Mouse (Mus musculus) gastrocnemius, adult 2 months (tissue): ENCODE measurements at regions not wholly inside any gene's neighbourhood (a gene's known extent, or its start where the extent isn't known, plus 50 kb on each side); places are given as distances from the start of the nearest gene placed in this dataset.

Experiments
- DNase-seq: peaks from one replicate; pipeline ENCODE4 v3.0.0; 2022
- H3K27ac ChIP-seq: fragments of 200-600 bp; 2 replicates; pipeline ENCODE4 v1.8.1; 2022; ENCODE audit warnings: mild to moderate bottlenecking
- H3K4me3 ChIP-seq: fragments of 200-600 bp; 2 replicates; pipeline ENCODE4 v1.8.1; 2022; ENCODE audit warnings: mild to moderate bottlenecking, moderate library complexity
- CTCF ChIP-seq: fragments of 200-600 bp; IDR thresholded peaks from 2 replicates; pipeline ENCODE4 v1.8.1; 2022; ENCODE audit warnings: antibody characterized with exemption, mild to moderate bottlenecking, moderate library complexity
- intact Hi-C: fragments of 180-260 bp; cut with DNase I; formaldehyde crosslinking; loops from one replicate; pipeline ENCODE4 v1.15.1; 2025

DNA sequence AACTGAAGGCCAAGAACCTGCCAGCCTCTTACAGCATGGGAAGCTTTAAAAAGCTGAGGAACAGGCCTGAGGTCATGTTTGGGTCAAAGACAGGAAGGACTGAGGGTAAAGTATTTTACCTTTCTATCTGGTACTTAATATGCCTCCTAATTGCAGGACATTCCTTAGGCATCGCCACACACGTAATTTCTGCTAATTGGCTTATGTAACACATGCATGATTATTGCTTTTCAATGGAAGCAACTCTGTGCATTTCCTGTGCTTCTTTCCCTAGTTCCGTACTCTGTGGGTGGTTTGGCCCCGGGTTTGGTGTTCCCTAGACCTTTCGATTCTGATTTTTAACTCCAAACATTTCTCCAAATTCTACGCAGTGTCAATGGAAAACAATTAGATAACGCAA lies 249.2 kb downstream of the Enc1 start:
- DNase-seq = no peak
- TF ChIP-seq CTCF = no peak
- intact Hi-C loops = no loop called here
- Histone ChIP-seq H3K4me3 (no peak overlapping the region), H3K27ac (peak overlapping the region; percentile 24; the same call in 1 of the 2 replicates)

DNA sequence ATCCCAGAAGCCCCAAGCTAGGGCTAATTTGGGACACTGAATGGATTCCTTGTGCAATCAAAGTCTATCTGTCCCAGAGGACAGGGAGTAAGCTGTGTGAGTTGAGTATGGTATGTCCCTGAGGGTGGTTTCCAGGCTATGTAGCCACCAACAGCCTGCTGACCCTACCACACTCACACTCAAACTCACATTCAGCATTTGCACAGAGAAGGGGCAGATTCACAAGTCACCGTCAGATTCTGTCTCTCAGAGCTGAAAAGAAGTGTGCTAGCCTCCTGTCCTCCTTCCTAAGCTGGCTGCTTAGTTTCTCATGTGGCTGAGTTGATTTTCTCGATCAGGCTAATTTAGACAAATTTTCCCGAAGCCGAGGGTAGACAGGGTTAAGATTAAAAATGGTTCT lies 248.8 kb downstream of the Enc1 start:
- no peak for DNase-seq
- H3K4me3 ChIP-seq = no peak overlapping the region
- TF ChIP-seq CTCF = no peak

DNA sequence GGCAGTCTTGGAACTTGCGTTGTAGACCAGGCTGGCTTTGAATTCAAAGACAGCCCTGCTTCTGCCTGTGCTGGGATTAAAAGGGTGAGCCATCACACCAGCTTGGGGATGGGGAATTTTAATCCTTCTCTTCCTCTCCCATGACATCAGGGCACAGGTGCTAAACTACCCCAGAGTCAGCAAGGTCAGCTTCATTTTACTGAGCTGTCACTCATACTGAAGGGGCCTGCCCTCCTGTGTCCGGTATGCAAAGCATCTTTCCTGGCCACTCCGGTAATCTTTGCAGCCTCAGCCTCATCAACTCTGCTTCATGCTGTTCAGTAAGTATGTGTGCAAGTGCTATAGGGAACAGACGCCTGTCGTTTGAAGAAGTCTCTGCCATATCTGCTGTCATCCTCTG lies 248.1 kb downstream of the Enc1 start:
- no peak overlapping the region for H3K4me3 ChIP-seq
- H3K27ac ChIP-seq = no peak overlapping the region
- intact Hi-C loops = no loop called here
- no peak for TF ChIP-seq CTCF
- no peak for DNase-seq

More for the DNA sequence above, 248.8 kb downstream of the Enc1 start:
- intact Hi-C loops = no loop called here
- 0 out of 2 replicates have a peak overlapping the region, but pooled peaks have one; percentile 24 for H3K27ac ChIP-seq

- no peak for DNase-seq
- no peak overlapping the region for H3K27ac ChIP-seq
- intact Hi-C loops = no loop called here
- no peak overlapping the region for H3K4me3 ChIP-seq
- TF ChIP-seq CTCF = no peak
Observed at GRCm38 (mm10) chr13:97488518-97488917, 247.6 kb downstream of the Enc1 start.

GRCm38 (mm10) chr13:97487746-97488473 lies 247.0 kb downstream of the Enc1 start:
- H3K4me3 ChIP-seq = no peak overlapping the region
- intact Hi-C loops = no loop called here
- H3K27ac ChIP-seq = no peak overlapping the region
- DNase-seq = no peak
- TF ChIP-seq CTCF = no peak

DNA sequence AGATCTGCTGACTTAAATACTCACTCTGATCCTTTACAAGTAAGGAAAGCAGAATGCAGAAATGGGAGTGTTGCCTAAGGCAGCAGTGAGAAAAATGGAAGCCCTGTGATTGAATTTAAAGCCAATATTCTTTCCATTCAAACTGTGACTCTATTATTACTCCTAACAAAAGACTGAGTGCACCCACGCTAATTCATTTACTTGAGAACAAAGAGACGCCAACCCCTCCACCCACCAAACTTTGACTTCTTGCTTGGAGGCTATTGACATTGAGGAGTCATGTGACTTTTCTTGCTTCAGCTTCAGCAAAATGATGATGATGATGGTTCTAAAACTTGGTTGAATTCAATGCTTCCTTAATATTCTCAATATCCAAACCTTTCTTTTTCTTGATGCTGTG lies 245.6 kb downstream of the Enc1 start:
- Histone ChIP-seq H3K4me3 (no peak overlapping the region), H3K27ac (no peak overlapping the region)
- DNase-seq = no peak
- intact Hi-C loops = no loop called here
- TF ChIP-seq CTCF = no peak

- TF ChIP-seq CTCF = no peak
- intact Hi-C loops = no loop called here
- no peak overlapping the region for H3K27ac ChIP-seq
- H3K4me3 ChIP-seq = no peak overlapping the region
- no peak for DNase-seq
Observed at GRCm38 (mm10) chr13:97485886-97486285, 245.0 kb downstream of the Enc1 start.

- Histone ChIP-seq H3K4me3 (no peak overlapping the region), H3K27ac (no peak overlapping the region)
- TF ChIP-seq CTCF = no peak
- intact Hi-C loops = no loop called here
- DNase-seq = peak; percentile 45
Observed at GRCm38 (mm10) chr13:97484808-97485545, 244.1 kb downstream of the Enc1 start.

DNA sequence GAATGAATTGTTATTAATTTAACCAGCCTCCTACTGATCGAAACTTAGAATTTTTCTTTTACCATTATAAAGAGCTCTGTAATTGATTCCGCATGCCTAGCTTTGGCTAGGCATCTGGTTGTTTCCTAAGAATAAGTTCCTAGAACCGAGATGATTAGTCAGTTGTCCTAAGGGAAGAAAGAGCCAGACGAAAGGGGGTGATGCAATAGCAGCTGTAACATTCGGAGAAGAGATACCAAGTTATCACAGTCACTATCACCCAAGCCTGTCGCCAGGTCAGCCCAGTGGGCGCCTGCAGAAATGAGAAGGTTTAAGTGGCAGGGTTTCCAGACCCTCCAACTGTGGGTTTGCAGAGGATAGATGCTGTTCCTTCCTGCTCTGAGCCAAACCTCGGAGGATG lies 242.8 kb downstream of the Enc1 start:
- DNase-seq = peak; percentile 38
- peak overlapping the region; percentile 41 for H3K27ac ChIP-seq
- intact Hi-C loops = no loop called here
- no peak for TF ChIP-seq CTCF
- H3K4me3 ChIP-seq = no peak overlapping the region

GRCm38 (mm10) chr13:97482439-97482946 lies 241.6 kb downstream of the Enc1 start:
- TF ChIP-seq CTCF = no peak
- Histone ChIP-seq H3K4me3 (no peak overlapping the region), H3K27ac (no peak overlapping the region)
- DNase-seq = no peak
- intact Hi-C loops = no loop called here

GRCm38 (mm10) chr13:97481259-97481658 lies 240.4 kb downstream of the Enc1 start:
- no peak for TF ChIP-seq CTCF
- Histone ChIP-seq H3K4me3 (no peak overlapping the region), H3K27ac (no peak overlapping the region)
- intact Hi-C loops = no loop called here
- no peak for DNase-seq

DNA sequence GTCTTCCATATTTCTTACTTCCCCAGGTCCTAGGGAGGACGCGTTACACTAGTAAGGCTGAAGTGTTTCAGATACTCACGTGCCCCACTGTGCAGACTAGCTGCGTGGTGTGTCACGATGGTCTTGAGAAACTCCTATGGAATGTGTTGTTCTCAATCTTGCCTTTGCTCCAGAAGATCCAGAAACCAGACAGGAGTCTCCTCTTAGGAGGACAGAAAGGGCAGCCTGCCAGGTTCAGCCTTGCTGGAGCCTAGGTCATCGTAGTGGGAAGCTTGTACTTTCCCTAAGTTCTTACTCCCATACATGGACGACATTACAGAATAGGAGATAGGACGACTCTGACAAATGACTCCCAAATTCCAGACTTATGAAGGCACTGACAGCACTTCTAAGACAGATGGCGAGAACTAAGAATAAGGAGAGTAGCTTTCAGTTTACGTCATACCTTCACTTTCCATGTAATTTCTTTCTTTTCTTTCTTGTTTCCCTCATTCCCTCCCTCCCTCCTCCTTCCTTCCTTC lies 238.2 kb downstream of the Enc1 start:
- no peak overlapping the region for H3K4me3 ChIP-seq
- no peak for DNase-seq
- H3K27ac ChIP-seq = no peak overlapping the region
- intact Hi-C loops = no loop called here
- TF ChIP-seq CTCF = no peak

DNA sequence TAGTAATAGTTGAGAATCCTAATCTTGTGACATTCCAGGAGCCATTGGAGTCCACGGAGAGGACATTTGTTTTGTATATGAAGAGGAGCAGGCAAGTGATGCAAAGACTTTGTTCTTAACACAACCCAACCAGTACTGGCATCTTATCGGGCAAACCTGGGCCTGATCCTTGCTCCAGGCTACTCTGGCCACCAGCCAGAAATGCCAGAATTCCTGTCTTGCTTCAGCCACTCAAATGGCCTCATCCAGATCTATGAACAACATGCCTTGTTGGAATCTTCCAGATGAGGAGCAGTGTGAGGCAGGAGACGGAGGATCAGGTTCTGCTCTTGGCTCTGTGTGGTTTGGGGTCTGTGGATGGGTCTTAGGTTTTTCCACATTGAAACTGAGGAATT lies 233.1 kb downstream of the Enc1 start:
- Histone ChIP-seq H3K4me3 (no peak overlapping the region), H3K27ac (no peak overlapping the region)
- DNase-seq = no peak
- intact Hi-C loops = no loop called here
- TF ChIP-seq CTCF = no peak
